Mouse (Mus musculus) lung, adult 2 months (tissue): Measurements from ENCODE around the gene Nuak2. TPM values are rescaled to one million over a fixed set of nuclear protein-coding genes. Genes with fewer than 3 reads are reported as not detected.

Experiments
- DNase-seq: peaks from one replicate; pipeline ENCODE4 v3.0.0; 2022
- H3K4me1 ChIP-seq: fragments of 200-500 bp; 2 replicates; pipeline ENCODE4 v1.6.1; 2011; ENCODE audit warnings: low read length; ENCODE audit not compliant: control insufficient read depth, insufficient read depth
- H3K4me3 ChIP-seq: fragments of 200-500 bp; replicated peaks from 2 replicates; pipeline ENCODE3; 2011; ENCODE audit warnings: low read depth, mild to moderate bottlenecking, control low read depth, low read length; ENCODE audit errors: extremely low read depth
- CTCF ChIP-seq: fragments of 200-500 bp; IDR thresholded peaks from 2 replicates; pipeline ENCODE4 v1.5.1; 2011; ENCODE audit warnings: mild to moderate bottlenecking, low read length, control low read depth; ENCODE audit not compliant: insufficient read depth
- POLR2A ChIP-seq: fragments of 200-500 bp; IDR thresholded peaks from 2 replicates; pipeline ENCODE4 v1.6.1; 2011; ENCODE audit warnings: low read depth, mild to moderate bottlenecking, control low read depth, low read length, borderline replicate concordance; ENCODE audit errors: extremely low read depth
- WGBS: fragments of 180-500 bp; shearing (Covaris S2); methylation state at CpG from one replicate; pipeline ENCODE4 v1.1.7; 2018; 5-methylcytosine and 5-hydroxymethylcytosine counted together
- polyA plus RNA-seq: library from polyadenylated mRNA; depleted of rRNA; stranded (reverse); fragments of >200 nt; gene quantifications from 2 replicates; pipeline ENCODE4 v1.2.3, GENCODE M21; 2012

Nuak2 gene
- polyA plus RNA-seq, 1 experiment: 10.4 TPM

DNA sequence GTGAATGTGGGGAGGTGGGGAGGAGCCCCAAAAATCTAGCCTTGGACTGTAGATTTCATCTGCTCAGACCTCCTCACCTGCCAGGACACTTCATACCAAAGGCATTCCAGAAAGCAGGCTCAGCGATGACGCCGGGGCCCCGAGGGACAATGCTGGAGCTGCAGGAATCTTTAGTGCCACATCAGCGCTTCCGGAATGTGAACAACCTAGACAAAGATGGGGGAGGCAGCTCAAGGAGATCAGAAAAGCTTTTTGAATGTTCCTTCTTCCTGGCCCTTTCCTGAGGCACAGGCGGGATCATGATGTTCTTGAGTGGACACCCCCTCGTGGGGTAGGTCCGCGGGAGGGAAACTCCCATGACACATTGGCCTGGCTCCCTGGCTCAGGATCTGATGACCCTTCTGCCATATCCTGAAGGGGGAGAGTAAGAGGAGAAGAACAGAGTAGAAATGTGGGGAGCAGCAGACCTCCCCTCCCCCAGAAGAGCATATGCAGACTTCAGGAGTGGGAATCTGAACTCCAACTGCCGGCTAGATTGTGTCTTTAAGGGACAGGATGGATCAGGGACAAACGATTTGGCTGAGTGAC is 19.5 kb downstream of the Nuak2 start:
- 30% methylated on average over 12 of the region's 12 CpGs for WGBS
- DNase-seq: no peak
- H3K4me3 ChIP-seq: no peak overlapping the region
- peaks cover 25% of the 10 kb centered on the region for H3K4me1 ChIP-seq
- no peak for TF ChIP-seq CTCF
- no peak for TF ChIP-seq POLR2A

DNA sequence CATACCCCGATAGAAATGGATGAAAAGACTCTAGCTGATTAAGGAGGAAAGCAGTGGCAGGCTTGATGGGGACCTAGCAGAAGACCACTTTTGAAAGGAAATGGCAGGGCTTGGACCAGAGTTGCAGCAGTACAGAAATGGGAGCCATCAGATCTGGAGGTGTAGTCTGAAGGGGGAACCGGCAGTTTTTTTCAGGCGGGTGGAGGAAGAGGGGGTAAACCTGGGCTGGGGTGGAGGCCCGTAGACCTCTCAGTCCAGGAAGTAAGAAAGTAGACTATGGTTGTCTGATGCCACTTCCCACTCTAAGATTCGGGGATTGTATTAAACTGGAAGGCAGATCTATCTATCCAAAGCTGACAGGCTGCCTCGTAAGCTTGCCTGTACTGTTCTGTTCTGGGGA is 21.0 kb downstream of the Nuak2 start:
- H3K4me3 ChIP-seq: no peak overlapping the region
- DNase-seq: no peak

DNA sequence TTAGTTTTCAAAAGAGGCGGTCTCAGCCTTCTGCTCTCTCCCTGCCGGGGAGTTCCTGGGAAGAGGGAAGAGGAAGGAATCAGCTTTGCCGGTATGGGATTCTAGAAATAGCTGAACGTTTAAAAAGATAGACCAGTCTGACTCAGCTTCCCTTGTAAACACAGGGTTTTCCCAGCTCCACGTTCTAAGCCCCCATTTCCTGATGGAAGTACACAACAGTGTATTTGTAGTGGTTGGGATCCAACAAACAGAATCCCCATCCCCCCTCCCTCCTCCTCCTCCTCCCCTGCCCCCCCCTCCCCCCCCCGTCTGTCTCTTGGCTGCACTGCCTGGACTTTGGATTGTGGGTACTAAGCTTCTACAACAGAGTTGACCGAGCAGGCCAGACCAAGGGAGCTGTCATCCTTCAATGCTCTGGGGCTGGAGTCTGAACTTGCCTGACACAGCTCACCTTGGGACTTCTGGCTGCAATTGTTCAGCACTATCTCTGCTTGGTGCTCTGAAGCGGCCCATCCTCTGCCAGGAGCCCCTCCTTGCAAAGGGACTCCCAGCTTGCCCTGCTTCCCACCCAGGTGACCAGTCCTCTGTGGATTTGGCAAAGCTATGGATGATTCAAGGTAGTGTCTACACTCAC is 22.2 kb downstream of the Nuak2 start:
- 30% methylated on average over 8 of the region's 8 CpGs for WGBS
- Histone ChIP-seq H3K4me1 (peaks cover 28% of the 10 kb centered on the region), H3K4me3 (no peak overlapping the region)
- no peak for TF ChIP-seq CTCF
- DNase-seq: no peak

More for the DNA sequence above, 21.0 kb downstream of the Nuak2 start:
- WGBS: 64% methylated on average over 6 of the region's 6 CpGs
- H3K4me1 ChIP-seq: peaks cover 28% of the 10 kb centered on the region
- TF ChIP-seq POLR2A: no peak
- TF ChIP-seq CTCF: no peak

DNA sequence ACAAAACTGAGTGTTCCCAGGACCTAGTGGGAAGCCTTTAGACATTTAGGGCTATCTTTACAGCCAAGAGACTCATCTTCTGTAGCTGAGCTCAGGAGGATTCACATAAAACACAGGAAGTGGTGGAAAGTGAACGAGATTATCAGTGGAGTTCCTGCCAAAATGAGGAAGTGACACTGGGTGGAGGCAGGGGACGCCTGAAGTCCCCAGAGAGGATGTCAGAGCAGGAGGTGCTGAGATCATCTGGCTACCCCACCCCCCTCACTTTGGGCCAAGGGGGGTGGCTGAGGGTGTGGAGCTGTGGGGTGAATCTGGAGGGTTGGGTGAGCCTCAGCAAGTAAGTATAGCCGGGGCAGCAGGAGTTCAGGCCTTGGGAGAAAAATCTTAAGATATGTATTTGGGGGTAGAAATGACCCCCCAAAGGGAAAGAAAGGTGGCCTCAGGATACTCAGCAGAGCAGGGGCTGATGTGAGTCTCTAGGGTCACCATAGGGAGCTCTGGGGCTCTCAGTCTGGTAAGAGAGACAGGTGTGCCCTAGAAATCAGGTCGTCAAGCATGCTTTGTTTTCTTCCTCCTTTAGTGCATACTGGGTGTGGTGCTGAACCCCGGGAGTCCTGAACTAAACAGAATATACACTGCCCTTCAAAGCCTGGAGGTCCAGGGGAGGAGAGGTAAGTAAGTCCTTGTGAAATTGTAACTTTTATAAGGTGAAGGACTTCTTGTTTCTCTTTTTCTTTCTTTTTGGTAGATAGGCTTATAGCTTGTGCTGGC is 26.0 kb downstream of the Nuak2 start:
- no peak for DNase-seq

DNA sequence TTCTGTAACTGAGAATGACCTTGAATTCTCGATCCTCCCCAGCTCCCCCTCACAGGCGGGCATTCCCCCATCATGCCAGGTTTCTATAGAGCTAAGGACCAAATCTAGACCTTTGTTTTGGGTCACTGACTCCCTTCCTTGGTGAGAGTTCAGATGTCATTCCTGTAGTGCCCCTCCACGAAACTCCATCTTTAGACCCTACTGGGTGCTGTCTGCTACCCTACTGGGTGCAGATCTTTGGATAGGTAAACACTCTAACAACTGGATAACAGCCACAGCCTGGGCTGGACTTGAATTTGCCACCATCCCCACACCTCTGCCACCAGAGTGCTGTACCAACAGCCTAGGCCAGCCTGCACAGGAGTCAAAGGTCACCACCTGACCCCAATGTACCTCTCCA is 26.6 kb downstream of the Nuak2 start:
- DNase-seq: no peak
- H3K4me1 ChIP-seq: peaks cover 17% of the 10 kb centered on the region
- no peak for TF ChIP-seq POLR2A
- TF ChIP-seq CTCF: no peak
- no peak overlapping the region for H3K4me3 ChIP-seq
- WGBS: 74% methylated on average over 3 of the region's 3 CpGs

More for the DNA sequence above, 26.0 kb downstream of the Nuak2 start:
- H3K4me3 ChIP-seq: no peak overlapping the region
- 29% methylated on average over 5 of the region's 5 CpGs for WGBS
- H3K4me1 ChIP-seq: peaks cover 20% of the 10 kb centered on the region
- no peak for TF ChIP-seq POLR2A
- no peak for TF ChIP-seq CTCF

DNA sequence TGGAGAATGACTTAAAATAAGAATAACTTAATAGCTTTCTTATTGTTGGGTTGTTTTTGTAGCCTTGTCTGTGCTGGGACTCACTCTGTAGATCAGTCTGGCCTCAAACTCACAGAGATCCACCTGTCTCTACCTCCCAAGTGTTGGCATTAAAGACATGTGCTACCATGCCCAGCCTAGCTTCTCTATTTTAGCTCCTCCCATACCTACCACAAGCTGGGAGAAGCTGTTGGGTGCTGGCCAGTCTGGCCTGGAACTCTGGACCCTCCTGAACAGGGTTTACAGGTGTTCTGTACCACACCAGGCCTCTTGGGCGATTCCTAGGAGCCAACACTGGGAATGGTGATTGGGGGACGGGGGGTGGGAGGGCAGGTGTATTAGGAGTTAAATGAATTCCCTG is 27.3 kb downstream of the Nuak2 start:
- 96% methylated on average over 2 of the region's 2 CpGs for WGBS
- H3K4me3 ChIP-seq: no peak overlapping the region
- peaks cover 15% of the 10 kb centered on the region for H3K4me1 ChIP-seq
- no peak for DNase-seq
- TF ChIP-seq CTCF (no peak), POLR2A (no peak)

DNA sequence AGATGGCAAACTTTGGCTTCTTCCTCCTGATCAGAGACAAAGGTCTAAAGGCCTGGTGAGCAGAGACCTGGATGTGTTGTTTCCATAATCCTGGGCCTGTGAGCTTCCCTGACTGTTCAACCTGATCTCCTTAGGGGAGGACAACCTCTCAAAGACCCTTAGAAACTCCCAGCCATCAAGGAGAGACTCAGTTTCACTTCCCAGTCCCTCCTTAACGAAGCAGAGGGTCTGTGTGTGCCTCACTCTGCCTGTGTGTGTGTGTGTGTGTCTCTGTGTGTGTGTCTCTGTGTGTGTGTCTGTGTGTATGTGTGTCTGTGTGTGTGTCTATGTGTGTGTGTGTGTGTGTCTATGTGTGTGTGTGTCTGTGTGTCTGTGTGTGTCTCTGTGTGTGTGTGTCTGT is 27.7 kb downstream of the Nuak2 start:
- 86% methylated on average over 1 of the region's 1 CpGs for WGBS
- Histone ChIP-seq H3K4me3 (no peak overlapping the region), H3K4me1 (peaks cover 15% of the 10 kb centered on the region)
- no peak for TF ChIP-seq POLR2A
- TF ChIP-seq CTCF: no peak
- no peak for DNase-seq

DNA sequence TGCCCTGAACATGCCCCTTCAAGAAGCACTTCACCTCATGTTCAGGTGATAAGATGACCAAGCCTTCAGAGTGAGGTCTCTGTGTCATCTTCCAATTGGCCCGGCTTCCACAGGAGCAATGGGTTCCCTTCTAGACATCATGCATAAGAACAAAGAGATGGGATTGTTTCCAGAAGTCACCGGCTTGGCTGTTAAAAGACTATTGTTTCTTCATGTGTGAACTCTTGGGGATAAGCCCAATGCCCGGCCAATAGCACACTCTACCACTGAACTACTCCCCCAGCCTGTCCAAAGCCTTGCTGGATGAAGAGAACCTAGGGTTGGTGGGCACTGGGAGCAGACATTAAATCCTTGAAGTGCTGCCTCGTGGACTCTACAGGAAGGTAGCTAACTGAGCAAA is 29.6 kb downstream of the Nuak2 start:
- H3K4me1 ChIP-seq: peaks cover 15% of the 10 kb centered on the region
- 67% methylated on average over 4 of the region's 4 CpGs for WGBS
- no peak for DNase-seq
- TF ChIP-seq CTCF (no peak), POLR2A (no peak)
- no peak overlapping the region for H3K4me3 ChIP-seq

DNA sequence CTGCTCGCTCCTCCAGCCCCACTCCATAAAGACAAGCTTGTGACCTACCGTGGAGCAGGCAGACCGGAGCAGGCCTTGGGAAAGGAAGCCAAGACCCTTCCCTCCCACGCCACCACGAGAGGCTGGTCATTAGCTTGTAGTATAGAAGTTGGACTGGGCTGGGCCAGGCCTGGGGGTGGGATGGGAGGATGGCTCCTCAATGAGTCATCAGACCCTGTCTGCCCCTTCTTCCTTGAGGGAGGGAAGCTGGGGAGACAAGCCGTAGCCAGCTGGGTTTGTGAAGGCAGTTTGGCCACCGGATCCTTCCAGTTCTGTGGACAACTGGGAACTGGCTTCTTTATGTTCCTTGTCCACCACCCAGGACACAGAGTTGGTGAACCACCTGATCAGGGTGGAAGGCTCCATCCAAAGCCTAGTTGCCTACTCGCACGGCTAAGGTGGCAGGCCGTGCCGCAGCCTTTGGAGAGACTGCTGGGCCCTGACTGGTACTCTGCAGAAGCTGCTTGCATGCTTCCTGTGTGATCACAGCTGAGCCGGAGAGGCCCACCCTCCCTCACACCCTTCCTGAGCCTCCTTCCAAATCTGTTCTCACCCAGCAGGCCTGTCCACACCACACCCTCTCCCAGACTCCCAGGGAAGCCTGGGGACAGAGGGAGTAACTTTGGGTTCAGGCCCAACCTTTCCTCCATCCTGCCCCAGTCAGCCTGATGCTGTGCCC is 30.4 kb downstream of the Nuak2 start:
- WGBS: 56% methylated on average over 12 of the region's 12 CpGs
- DNase-seq: no peak
- H3K4me3 ChIP-seq: no peak overlapping the region
- no peak for TF ChIP-seq CTCF
- TF ChIP-seq POLR2A: no peak
- H3K4me1 ChIP-seq: peaks cover 14% of the 10 kb centered on the region

DNA sequence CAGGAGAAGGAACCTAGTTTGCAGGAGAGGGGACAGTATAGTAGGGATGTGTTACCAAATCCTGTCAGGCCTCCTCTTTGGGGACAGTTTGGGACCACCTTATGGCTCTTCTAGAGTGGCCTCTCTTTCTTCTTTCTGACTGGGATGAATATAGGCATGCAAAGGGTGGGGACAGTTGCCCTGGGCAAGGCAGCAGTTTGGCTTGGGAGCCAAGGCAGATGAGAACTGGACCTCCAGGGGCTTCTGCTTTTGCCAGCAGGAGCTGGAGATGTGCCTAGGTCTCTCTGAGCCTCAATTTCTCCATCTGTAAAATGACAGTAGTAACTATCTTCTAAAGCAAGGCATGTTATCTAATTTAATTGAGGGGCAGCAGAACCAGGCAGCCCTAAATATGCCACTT is 31.0 kb downstream of the Nuak2 start:
- H3K4me3 ChIP-seq: no peak overlapping the region
- no peak for DNase-seq
- peaks cover 12% of the 10 kb centered on the region for H3K4me1 ChIP-seq
- TF ChIP-seq POLR2A (no peak), CTCF (no peak)
